Mouse (Mus musculus) gastrocnemius, postnatal 4 days (tissue): ENCODE data around the gene Ddah1. TPM values are rescaled to one million over a fixed set of nuclear protein-coding genes. Genes with fewer than 3 reads are reported as not detected.

Source experiments
- DNase-seq, 2 experiments: peaks; one replicate each; pipeline ENCODE4 v3.0.0; 2021 to 2022; ENCODE audit warnings: low spot score in 2 of 2, mixed read lengths in 2 of 2
- long read RNA-seq, 2 experiments: library from polyadenylated mRNA; stranded (forward); transcript quantifications; one replicate each; pipeline ENCODE4 v2.0.0; 2021
- total RNA-seq, 2 experiments: library from RNA; stranded (reverse); gene quantifications; 2 replicates each; pipeline ENCODE4 v1.2.3; 2021

Gene Ddah1
- 10 to 100 TPM; 20.2 to 24.3 TPM for total RNA-seq
- long read RNA-seq, experiment 1, transcript Ddah1-201 (6 exons, 3,764 nt), result major isoform, 29 of 40 reads
- long read RNA-seq, experiment 1, partial matches to known transcripts, result 4 of 40 reads
- long read RNA-seq, experiment 1, other reads (novel, unspliced or antisense), result 7 of 40 reads
- long read RNA-seq, experiment 2, transcript Ddah1-201 (6 exons, 3,764 nt), result major isoform, 28 of 37 reads
- long read RNA-seq, experiment 2, partial matches to known transcripts, result 1 of 37 reads
- long read RNA-seq, experiment 2, other reads (novel, unspliced or antisense), result 8 of 37 reads

- DNase-seq, result peak; percentile 45 to 69
Observed at GRCm38 (mm10) chr3:145758561-145759378, at the start of gene Ddah1. Gene Ddah1 (plus strand): TSS chr3:145758675.

DNA sequence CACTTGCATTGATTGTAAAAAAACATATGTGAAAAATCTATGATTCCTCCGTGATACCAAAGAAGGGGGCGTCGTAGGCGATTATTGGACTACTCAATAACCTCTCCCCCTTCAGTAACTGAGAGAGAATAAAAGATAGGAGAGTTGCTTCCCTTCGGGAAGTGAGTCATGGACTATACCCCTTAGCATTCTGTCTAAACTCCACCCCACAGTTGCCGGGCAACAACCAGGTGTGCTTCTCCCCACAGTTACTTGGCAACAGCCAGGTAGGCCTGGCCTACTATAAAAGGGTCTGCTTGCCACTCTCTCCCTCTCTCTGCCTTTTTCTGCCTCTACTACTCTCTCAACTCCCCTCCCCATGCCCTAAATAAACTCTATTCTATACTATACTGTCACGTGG lies 42.6 kb upstream of the Ddah1 start:
- DNase-seq, result no peak

- no peak for DNase-seq
Observed at GRCm38 (mm10) chr3:145719660-145720059, 38.8 kb upstream of the Ddah1 start.

DNA sequence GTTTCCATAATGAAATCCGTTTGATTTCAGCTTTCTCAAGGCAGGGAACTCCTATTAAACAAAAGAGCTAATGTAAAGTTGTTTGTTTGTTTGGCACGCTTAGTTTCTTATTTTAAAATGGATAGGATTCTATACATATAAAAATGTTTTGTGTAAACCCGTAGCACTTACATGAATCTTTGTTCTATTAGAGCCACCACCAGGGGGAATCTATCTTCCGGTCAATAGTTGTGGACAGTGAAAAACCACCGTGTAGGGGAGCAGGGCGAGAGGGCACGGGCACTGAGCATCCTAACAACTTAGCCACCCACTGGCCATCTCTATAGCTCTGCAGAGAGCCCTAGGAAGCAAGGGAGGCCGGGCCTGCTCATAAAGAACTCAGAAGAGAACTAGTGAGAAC lies 33.4 kb upstream of the Ddah1 start:
- DNase-seq, result no peak

- no peak for DNase-seq
Observed at GRCm38 (mm10) chr3:145728336-145728735, 30.1 kb upstream of the Ddah1 start.

- peak in 1 of 2 experiments; percentile 17 for DNase-seq
Observed at GRCm38 (mm10) chr3:145729531-145729930, 28.9 kb upstream of the Ddah1 start.

- DNase-seq, result no peak
Observed at GRCm38 (mm10) chr3:145730092-145730491, 28.4 kb upstream of the Ddah1 start.

DNA sequence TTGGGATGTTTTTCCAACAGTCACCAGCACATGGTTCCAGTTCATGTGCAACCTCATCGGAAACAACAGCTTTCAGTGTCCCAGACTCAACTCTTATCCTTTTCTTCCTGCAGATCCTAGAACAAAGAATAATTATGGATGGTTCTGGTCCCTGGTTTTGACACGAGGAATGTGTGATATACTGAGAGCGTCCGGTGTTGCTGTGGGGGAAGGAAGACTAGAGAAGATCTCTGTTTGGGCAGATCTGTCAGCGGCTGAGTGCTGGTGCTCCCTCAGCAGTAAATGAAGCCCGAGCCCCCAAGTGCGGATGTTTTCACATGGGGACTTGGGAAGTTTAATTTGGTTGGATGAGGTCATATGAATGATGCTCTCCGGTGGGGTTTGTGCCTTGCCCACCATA lies 23.6 kb upstream of the Ddah1 start:
- no peak for DNase-seq

DNA sequence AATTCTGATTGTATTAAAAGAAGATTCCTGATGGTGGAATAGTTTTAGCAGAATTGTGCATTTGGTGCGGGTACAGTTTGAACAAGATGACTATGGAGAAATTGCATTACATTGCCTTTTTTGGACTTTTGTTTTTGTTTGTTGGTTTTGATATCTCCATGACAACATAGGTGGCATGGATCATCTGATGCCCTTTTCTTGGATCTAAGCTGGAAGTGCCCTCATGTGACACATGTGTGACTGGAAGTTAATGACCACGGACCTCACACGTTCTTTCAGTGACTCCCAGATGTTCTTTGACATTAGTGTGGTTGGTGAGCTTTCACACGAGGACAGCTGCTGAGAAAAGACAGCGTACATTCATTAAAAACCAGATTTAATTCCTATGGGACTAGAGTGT lies 21.9 kb upstream of the Ddah1 start:
- DNase-seq, result no peak

DNA sequence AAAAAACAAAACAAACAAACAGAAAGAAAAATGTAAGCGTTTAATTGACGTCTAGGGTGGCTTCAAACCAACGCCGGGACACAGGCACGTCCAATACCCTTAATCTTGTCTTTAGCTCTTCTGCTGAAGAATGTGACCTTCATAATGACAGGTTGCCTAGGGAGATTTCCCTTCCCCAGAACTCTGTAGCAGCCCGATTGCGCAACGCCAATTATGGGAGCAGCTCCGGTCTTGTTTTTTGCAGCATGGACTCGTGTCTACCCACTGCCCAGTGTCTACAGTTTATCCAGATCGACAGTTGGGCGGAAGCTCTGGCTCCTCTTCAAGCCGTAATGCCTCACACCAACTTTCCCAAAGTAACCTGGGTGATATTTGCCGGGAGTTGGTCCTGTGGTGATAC lies 19.8 kb upstream of the Ddah1 start:
- no peak for DNase-seq

- DNase-seq, result no peak
Observed at GRCm38 (mm10) chr3:145739904-145740303, 18.6 kb upstream of the Ddah1 start.

DNA sequence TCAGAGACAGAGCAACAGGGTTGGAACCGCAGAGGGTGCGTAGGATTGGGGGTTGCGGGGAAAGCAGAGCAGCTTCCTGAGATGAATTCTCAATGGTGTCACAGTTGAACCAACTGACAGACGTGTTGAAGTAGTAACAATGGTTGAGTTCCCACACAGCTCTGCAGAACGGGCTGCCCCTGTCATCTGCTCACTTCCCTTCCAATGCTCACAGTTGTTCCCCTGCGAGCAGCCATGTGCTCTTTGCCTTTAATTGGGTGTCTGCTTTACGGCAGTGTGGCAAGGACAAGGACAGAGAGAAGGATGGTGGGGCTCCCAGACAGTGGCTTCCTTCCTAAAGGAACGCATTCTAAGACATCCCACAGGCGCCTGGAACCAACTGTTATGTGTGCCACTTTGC lies 15.4 kb upstream of the Ddah1 start:
- no peak for DNase-seq

GRCm38 (mm10) chr3:145743476-145744027 lies 14.9 kb upstream of the Ddah1 start:
- DNase-seq, result no peak

GRCm38 (mm10) chr3:145748626-145749025 lies 9.8 kb upstream of the Ddah1 start:
- DNase-seq, result no peak

DNA sequence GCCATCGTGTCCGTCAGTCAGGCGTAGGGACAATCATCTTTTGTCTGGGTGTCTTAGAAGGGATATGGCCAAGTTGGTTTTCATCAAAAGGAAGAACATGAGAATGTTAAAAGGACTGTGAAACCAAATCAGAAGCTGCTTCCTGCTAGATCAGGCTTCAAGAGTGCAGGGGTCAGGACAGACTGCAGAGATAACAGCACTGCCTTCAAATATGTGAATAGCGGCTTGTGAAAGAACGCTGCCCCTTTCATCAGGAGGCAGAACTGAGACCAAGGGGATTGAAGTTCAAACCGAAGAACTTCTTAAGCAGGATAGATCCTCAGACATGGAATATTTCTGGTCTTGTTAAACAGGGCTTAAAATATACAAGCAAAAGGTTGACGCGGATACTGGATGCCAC lies 2.0 kb upstream of the Ddah1 start:
- no peak for DNase-seq

DNA sequence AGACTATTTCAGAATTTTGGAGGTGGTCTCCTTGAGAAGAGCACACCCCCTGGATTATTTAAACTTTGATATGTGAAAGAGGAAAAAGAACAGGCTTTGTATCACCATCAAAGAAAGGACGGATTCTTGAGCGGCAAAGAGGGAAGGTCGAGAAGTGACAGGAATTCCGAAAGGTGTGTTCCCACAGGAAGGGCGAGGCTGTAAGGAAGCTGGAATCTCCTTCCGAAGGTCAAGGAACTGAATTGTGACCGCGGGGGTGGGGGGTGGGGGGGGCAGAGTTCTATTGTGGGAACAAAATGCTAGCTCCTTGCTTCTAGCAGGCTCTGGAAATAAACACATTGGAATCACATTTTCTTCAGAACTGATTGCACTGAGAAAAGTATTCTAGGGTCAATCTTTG lies 1.3 kb upstream of the Ddah1 start:
- no peak for DNase-seq

GRCm38 (mm10) chr3:145757844-145758243 lies 631 bp upstream of the Ddah1 start:
- no peak for DNase-seq

GRCm38 (mm10) chr3:145759379-145760209 lies 1.1 kb downstream of the Ddah1 start:
- no peak for DNase-seq

GRCm38 (mm10) chr3:145760547-145760946 lies 2.1 kb downstream of the Ddah1 start:
- no peak for DNase-seq

DNA sequence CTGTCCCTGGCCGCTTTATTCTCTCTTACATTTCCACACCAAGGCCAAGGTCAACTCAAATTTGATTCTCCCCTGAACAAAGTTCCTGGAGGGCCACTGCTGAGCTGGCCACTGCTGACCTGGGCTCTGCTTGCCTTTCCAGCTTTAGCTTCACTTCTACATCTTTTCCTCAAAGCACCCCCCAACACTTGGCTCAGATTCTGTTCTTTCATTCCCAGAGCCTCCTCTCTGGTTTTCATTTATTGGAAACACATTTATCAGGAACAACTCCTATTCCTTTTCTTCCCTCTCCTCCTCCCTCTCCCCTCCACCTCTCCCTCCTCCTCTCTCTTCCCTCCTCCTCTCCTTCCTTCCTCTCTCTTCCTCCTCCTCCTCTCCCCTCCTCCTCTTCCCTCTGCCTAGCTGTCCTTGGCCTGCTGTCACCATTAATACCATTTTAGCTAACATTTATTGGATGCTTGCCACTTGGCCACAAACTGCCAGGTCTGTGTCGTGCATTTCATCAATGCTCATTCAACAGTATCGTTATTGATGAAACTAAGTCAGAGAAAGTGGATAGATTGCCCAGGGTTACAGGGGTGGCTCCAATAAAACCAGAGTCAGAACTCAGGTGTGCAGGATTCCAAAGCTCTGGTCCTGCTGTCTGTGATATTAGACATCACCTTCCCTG lies 3.2 kb downstream of the Ddah1 start:
- no peak for DNase-seq
